Mouse (Mus musculus) embryonic facial prominence, embryonic 12.5 days (tissue): ENCODE data around the gene Slc13a4. TPM values are rescaled to one million over a fixed set of nuclear protein-coding genes. Genes with fewer than 3 reads are reported as not detected.

Source experiments
- polyA plus RNA-seq: library from polyadenylated mRNA; unstranded; fragments of >200 nt; fragmentation: Nextera tagmentation; extraction: Ambion mirVana; gene quantifications from 2 replicates; pipeline ENCODE4 v1.2.1, GENCODE M21; 2016

The Slc13a4 gene
- polyA plus RNA-seq, 1 experiment from 2014 or later = 0.59 TPM

Other genes starting within 250 kb of the Slc13a4 start
- 27.9 and 31.9 TPM in 2 replicates for gene Cnot4, start 174.4 kb downstream of the Slc13a4 start, polyA plus RNA-seq
- 41.0 and 45.1 TPM in 2 replicates for gene Nup205, start 130.7 kb downstream of the Slc13a4 start, polyA plus RNA-seq
- 0.14 TPM in 1 of 2 replicates, not detected in the other for gene Fam180a, start 18.0 kb upstream of the Slc13a4 start, polyA plus RNA-seq
- gene Mtpn, start 231.8 kb upstream of the Slc13a4 start, polyA plus RNA-seq = 160 and 165 TPM in 2 replicates